Mouse (Mus musculus) embryonic facial prominence, embryonic 15.5 days (tissue): ENCODE measurements around the gene Col26a1. TPM values are rescaled to one million over a fixed set of nuclear protein-coding genes. Genes with fewer than 3 reads are reported as not detected.
A peak's percentile ranks its signal among the peaks of the same experiment; 100 is the strongest.

ENCODE experiments used
- ATAC-seq: fragments of 200-750 bp; cut with Nextera tagmentation; 2 replicates; pipeline ENCODE4 v1.8.0; 2017; ENCODE audit warnings: low read depth, moderate TSS enrichment; ENCODE audit not compliant: insufficient number of reproducible peaks, low FRiP score, low TSS enrichment
- H3K27ac ChIP-seq: fragments of 300-500 bp; sonication (generic); replicated peaks from 2 replicates; pipeline ENCODE4 v1.5.1; 2015; ENCODE audit warnings: mild to moderate bottlenecking, inconsistent platforms
- H3K27me3 ChIP-seq: fragments of 300-500 bp; sonication (generic); 2 replicates; pipeline ENCODE4 v1.6.1; 2015; ENCODE audit warnings: inconsistent platforms
- H3K36me3 ChIP-seq: fragments of 300-500 bp; sonication (generic); 2 replicates; pipeline ENCODE4 v1.6.1; 2015; ENCODE audit warnings: mild to moderate bottlenecking, inconsistent platforms
- H3K4me1 ChIP-seq: fragments of 300-500 bp; sonication (generic); 2 replicates; pipeline ENCODE4 v1.6.1; 2015; ENCODE audit warnings: inconsistent platforms
- H3K4me2 ChIP-seq: fragments of 300-500 bp; sonication (generic); replicated peaks from 2 replicates; pipeline ENCODE4 v1.6.1; 2015; ENCODE audit warnings: mild to moderate bottlenecking, inconsistent platforms
- H3K4me3 ChIP-seq: fragments of 300-500 bp; sonication (generic); replicated peaks from 2 replicates; pipeline ENCODE4 v1.5.1; 2015; ENCODE audit warnings: mild to moderate bottlenecking, inconsistent platforms
- H3K9ac ChIP-seq: fragments of 300-500 bp; sonication (generic); 2 replicates; pipeline ENCODE4 v1.6.1; 2015; ENCODE audit warnings: inconsistent platforms
- H3K9me3 ChIP-seq: fragments of 300-500 bp; sonication (generic); replicated peaks from 2 replicates; pipeline ENCODE4 v1.6.1; 2016; ENCODE audit warnings: inconsistent platforms
- WGBS: fragments of 180-500 bp; shearing (Covaris S2); methylation state at CpG from one replicate; pipeline ENCODE4 v1.1.7; 2015; 5-methylcytosine and 5-hydroxymethylcytosine counted together
- polyA plus RNA-seq: library from polyadenylated mRNA; unstranded; fragments of >200 nt; fragmentation: Nextera tagmentation; extraction: Ambion mirVana; gene quantifications from 2 replicates; pipeline ENCODE4 v1.2.1, GENCODE M21; 2015

Gene Col26a1
- polyA plus RNA-seq, 1 experiment from 2014 or later, result 247 TPM

GRCm38 (mm10) chr5:136850716-136851115 lies 32.3 kb downstream of the Col26a1 start:
- no peak for ATAC-seq
- 56% methylated on average over 6 of the region's 6 CpGs for WGBS
- no peak overlapping the region for H3K27ac ChIP-seq
- no peaks in the 10 kb centered on the region for H3K27me3 ChIP-seq
- no peak overlapping the region for H3K4me2 ChIP-seq
- H3K9ac ChIP-seq, result no peak overlapping the region
- H3K4me3 ChIP-seq, result no peak overlapping the region
- peaks cover 19% of the 10 kb centered on the region; the same call in 1 of the 2 replicates for H3K4me1 ChIP-seq
- 0 out of 2 replicates have a peak, but pooled peaks cover 9% of the 10 kb centered on the region for H3K36me3 ChIP-seq
- no peaks in the 10 kb centered on the region for H3K9me3 ChIP-seq

GRCm38 (mm10) chr5:136846385-136847264 lies 36.4 kb downstream of the Col26a1 start:
- H3K4me1 ChIP-seq, result peaks cover 33% of the 10 kb centered on the region
- H3K27me3 ChIP-seq, result no peaks in the 10 kb centered on the region
- 0 out of 2 replicates have a peak, but pooled peaks cover 15% of the 10 kb centered on the region for H3K36me3 ChIP-seq
- no peak overlapping the region for H3K4me3 ChIP-seq
- no peak overlapping the region for H3K9ac ChIP-seq
- no peak for ATAC-seq
- peak overlapping the region; percentile 52; the same call in 1 of the 2 replicates for H3K27ac ChIP-seq
- H3K4me2 ChIP-seq, result no peak overlapping the region; the same call in 1 of the 2 replicates
- H3K9me3 ChIP-seq, result no peaks in the 10 kb centered on the region
- WGBS, result 56% methylated on average over 19 of the region's 19 CpGs

- Histone ChIP-seq H3K27me3 (no peaks in the 10 kb centered on the region), H3K4me2 (no peak overlapping the region), H3K9me3 (no peaks in the 10 kb centered on the region), H3K36me3 (0 out of 2 replicates have a peak, but pooled peaks cover 16% of the 10 kb centered on the region), H3K9ac (no peak overlapping the region), H3K4me3 (no peak overlapping the region), H3K4me1 (peaks cover 44% of the 10 kb centered on the region), H3K27ac (peak overlapping the region; percentile 71)
- 26% methylated on average over 5 of the region's 5 CpGs for WGBS
- peak; percentile 66; the same call in 1 of the 2 replicates for ATAC-seq
Measured at GRCm38 (mm10) chr5:136843930-136844329, 39.1 kb downstream of the Col26a1 start.

- no peak for ATAC-seq
- no peak overlapping the region for H3K4me3 ChIP-seq
- H3K4me2 ChIP-seq, result no peak overlapping the region
- peaks cover 34% of the 10 kb centered on the region for H3K4me1 ChIP-seq
- no peaks in the 10 kb centered on the region for H3K27me3 ChIP-seq
- H3K9ac ChIP-seq, result no peak overlapping the region
- H3K36me3 ChIP-seq, result 0 out of 2 replicates have a peak, but pooled peaks cover 15% of the 10 kb centered on the region
- no peaks in the 10 kb centered on the region for H3K9me3 ChIP-seq
- 12% methylated on average over 8 of the region's 8 CpGs for WGBS
- H3K27ac ChIP-seq, result 0 out of 2 replicates have a peak overlapping the region, but pooled peaks have one; percentile 28
Measured at GRCm38 (mm10) chr5:136840036-136840435, 43.0 kb downstream of the Col26a1 start.

GRCm38 (mm10) chr5:136833053-136833452 lies 50.0 kb downstream of the Col26a1 start:
- Histone ChIP-seq H3K27ac (no peak overlapping the region), H3K9me3 (no peaks in the 10 kb centered on the region), H3K4me1 (no peaks in the 10 kb centered on the region), H3K27me3 (no peaks in the 10 kb centered on the region), H3K4me3 (no peak overlapping the region), H3K9ac (no peak overlapping the region), H3K4me2 (no peak overlapping the region), H3K36me3 (peaks cover 37% of the 10 kb centered on the region)
- 81% methylated on average over 3 of the region's 3 CpGs for WGBS
- no peak for ATAC-seq

- Histone ChIP-seq H3K27ac (no peak overlapping the region), H3K9me3 (no peaks in the 10 kb centered on the region), H3K27me3 (no peaks in the 10 kb centered on the region), H3K4me1 (no peaks in the 10 kb centered on the region), H3K36me3 (peaks cover 31% of the 10 kb centered on the region), H3K4me2 (no peak overlapping the region), H3K4me3 (no peak overlapping the region), H3K9ac (no peak overlapping the region)
- ATAC-seq, result no peak
- 68% methylated on average over 3 of the region's 3 CpGs for WGBS
Measured at GRCm38 (mm10) chr5:136830156-136830555, 52.9 kb downstream of the Col26a1 start.

GRCm38 (mm10) chr5:136821971-136822370 lies 61.0 kb downstream of the Col26a1 start:
- Histone ChIP-seq H3K9ac (no peak overlapping the region), H3K4me3 (no peak overlapping the region), H3K36me3 (peaks cover 8% of the 10 kb centered on the region; the same call in 1 of the 2 replicates), H3K27ac (no peak overlapping the region), H3K4me1 (0 out of 2 replicates have a peak, but pooled peaks cover 3% of the 10 kb centered on the region), H3K4me2 (no peak overlapping the region), H3K9me3 (no peaks in the 10 kb centered on the region), H3K27me3 (no peaks in the 10 kb centered on the region)
- no peak for ATAC-seq
- 87% methylated on average over 8 of the region's 8 CpGs for WGBS

- no peak overlapping the region for H3K27ac ChIP-seq
- WGBS, result 89% methylated on average over 2 of the region's 2 CpGs
- peaks cover 8% of the 10 kb centered on the region; the same call in 1 of the 2 replicates for H3K36me3 ChIP-seq
- H3K4me1 ChIP-seq, result 0 out of 2 replicates have a peak, but pooled peaks cover 3% of the 10 kb centered on the region
- no peak overlapping the region for H3K9ac ChIP-seq
- no peak overlapping the region for H3K4me2 ChIP-seq
- no peak overlapping the region for H3K4me3 ChIP-seq
- no peaks in the 10 kb centered on the region for H3K9me3 ChIP-seq
- ATAC-seq, result no peak
- no peaks in the 10 kb centered on the region for H3K27me3 ChIP-seq
Measured at GRCm38 (mm10) chr5:136820911-136821310, 62.1 kb downstream of the Col26a1 start.

GRCm38 (mm10) chr5:136819686-136820085 lies 63.3 kb downstream of the Col26a1 start:
- H3K36me3 ChIP-seq, result peaks cover 8% of the 10 kb centered on the region; the same call in 1 of the 2 replicates
- no peak overlapping the region for H3K27ac ChIP-seq
- no peak for ATAC-seq
- no peak overlapping the region for H3K4me2 ChIP-seq
- 0 out of 2 replicates have a peak, but pooled peaks cover 3% of the 10 kb centered on the region for H3K4me1 ChIP-seq
- WGBS, result 69% methylated on average over 11 of the region's 11 CpGs
- H3K9ac ChIP-seq, result no peak overlapping the region
- H3K4me3 ChIP-seq, result no peak overlapping the region
- H3K27me3 ChIP-seq, result no peaks in the 10 kb centered on the region
- no peaks in the 10 kb centered on the region for H3K9me3 ChIP-seq

GRCm38 (mm10) chr5:136810539-136811374 lies 72.3 kb downstream of the Col26a1 start:
- peak overlapping the region; percentile 92 for H3K27ac ChIP-seq
- H3K36me3 ChIP-seq, result peaks cover 4% of the 10 kb centered on the region; the same call in 1 of the 2 replicates
- peak overlapping the region; percentile 29 for H3K4me2 ChIP-seq
- H3K9me3 ChIP-seq, result no peaks in the 10 kb centered on the region
- peak overlapping the region; percentile 6; the same call in 1 of the 2 replicates for H3K4me3 ChIP-seq
- peak; percentile 82 for ATAC-seq
- no peak overlapping the region for H3K9ac ChIP-seq
- no peaks in the 10 kb centered on the region for H3K27me3 ChIP-seq
- 22% methylated on average over 30 of the region's 30 CpGs for WGBS
- peaks cover 42% of the 10 kb centered on the region for H3K4me1 ChIP-seq
